Mouse (Mus musculus): ENCODE measurements at regions not wholly inside any gene's neighbourhood (a gene's known extent, or its start where the extent isn't known, plus 50 kb on each side); places are given as distances from the start of the nearest gene placed in this dataset.

DNA sequence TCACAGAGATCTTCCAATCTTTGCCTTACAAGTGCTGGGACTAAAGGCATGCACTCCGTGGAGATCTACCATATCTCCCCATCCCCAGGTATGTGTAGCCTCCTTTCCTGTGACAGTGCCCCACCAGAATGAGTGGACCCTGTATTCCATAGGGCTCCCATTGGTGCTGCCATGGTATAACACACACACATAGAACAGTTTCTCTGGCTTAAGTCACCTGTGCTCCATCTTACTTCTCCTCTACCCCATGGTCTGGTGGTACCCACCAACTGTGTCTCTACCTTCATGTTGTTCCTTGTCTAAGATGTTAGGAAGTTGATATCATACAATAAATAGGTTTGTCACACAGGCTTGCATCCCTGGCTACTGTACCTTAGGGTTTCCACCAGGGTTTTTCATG, 133.1 kb downstream of the Dhx15 start:
- TF ChIP-seq CTCF (conservative IDR thresholded peaks at IDR 0.05; ENCODE audit: low read length) (no peak), NANOG (IDR thresholded peaks at IDR 0.05; ENCODE audit: borderline replicate concordance, low read length) (no peak)

All from E14TG2a.4 (cell line).